Mouse (Mus musculus) liver, adult 2 months (tissue): ENCODE measurements around the gene Cfap70.

Experiments
- CTCF ChIP-seq: fragments of 200-500 bp; IDR thresholded peaks from 2 replicates; pipeline ENCODE4 v1.5.1; 2011; ENCODE audit warnings: low read depth, low read length, control low read depth
- POLR2A ChIP-seq: fragments of 200-500 bp; IDR thresholded peaks from 2 replicates; pipeline ENCODE4 v1.6.1; 2011; ENCODE audit warnings: low read length, control low read depth; ENCODE audit not compliant: insufficient read depth; ENCODE audit errors: extremely low read depth

DNA sequence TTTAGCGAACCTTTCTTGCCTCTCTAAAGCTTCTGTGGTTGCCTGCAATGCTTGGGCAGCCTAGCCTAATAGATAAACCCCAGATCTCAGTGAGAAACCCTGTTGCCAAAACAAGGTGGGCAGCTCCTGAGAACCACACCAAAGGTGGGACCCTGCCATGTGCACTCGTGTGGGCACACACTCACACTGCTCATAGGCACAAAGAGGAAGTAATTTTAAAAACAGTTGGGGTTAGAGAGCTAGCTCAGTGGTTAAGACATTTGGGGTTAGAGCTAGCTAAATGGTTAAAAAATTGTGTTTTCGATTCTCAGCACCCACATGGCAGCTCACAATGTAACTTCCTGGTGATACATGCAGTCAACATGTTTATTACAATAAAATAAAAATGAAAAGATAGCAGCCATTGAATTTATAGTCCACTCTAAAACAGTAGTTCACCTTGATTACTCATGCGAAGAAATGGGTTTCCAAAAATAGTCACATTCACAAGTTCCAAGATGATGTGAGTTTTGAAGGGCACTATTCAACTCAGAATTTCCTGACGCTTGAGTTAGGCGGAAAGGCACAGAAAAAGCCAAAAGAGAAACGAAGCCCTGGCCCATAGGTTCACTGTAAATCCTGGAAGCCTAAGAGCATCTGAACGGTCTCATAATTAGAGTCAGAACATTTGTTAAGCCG lies 72.1 kb downstream of the Cfap70 start:
- no peak for TF ChIP-seq CTCF
- no peak for TF ChIP-seq POLR2A
